Mouse (Mus musculus) hindbrain, embryonic 12.5 days (tissue): ENCODE data around the gene Prkacb. TPM values are rescaled to one million over a fixed set of nuclear protein-coding genes. Genes with fewer than 3 reads are reported as not detected.
"Not testable (repeated sequence)": the region's sequence is repeated elsewhere in the genome, so short reads cannot be mapped to it uniquely, and the experiment has no call there.

Source experiments
- ATAC-seq: fragments of 200-750 bp; cut with Nextera tagmentation; 2 replicates; pipeline ENCODE4 v1.8.0; 2017; ENCODE audit warnings: moderate TSS enrichment; ENCODE audit not compliant: low FRiP score
- H3K27ac ChIP-seq: fragments of 300-500 bp; sonication (generic); 2 replicates; pipeline ENCODE4 v1.5.1; 2016; ENCODE audit warnings: mild to moderate bottlenecking
- H3K27me3 ChIP-seq: fragments of 300-500 bp; sonication (generic); 2 replicates; pipeline ENCODE4 v1.6.1; 2016; ENCODE audit warnings: mild to moderate bottlenecking
- H3K36me3 ChIP-seq: fragments of 300-500 bp; sonication (generic); 2 replicates; pipeline ENCODE4 v1.6.1; 2016; ENCODE audit warnings: mild to moderate bottlenecking
- H3K4me1 ChIP-seq: fragments of 300-500 bp; sonication (generic); 2 replicates; pipeline ENCODE4 v1.6.1; 2016
- H3K4me2 ChIP-seq: fragments of 300-500 bp; sonication (generic); replicated peaks from 2 replicates; pipeline ENCODE4 v1.6.1; 2016; ENCODE audit warnings: mild to moderate bottlenecking
- H3K4me3 ChIP-seq: fragments of 300-500 bp; sonication (generic); 2 replicates; pipeline ENCODE4 v1.5.1; 2016; ENCODE audit warnings: mild to moderate bottlenecking
- H3K9ac ChIP-seq: fragments of 300-500 bp; sonication (generic); 2 replicates; pipeline ENCODE4 v1.6.1; 2016; ENCODE audit warnings: mild to moderate bottlenecking, moderate library complexity
- H3K9me3 ChIP-seq: fragments of 300-500 bp; sonication (generic); replicated peaks from 2 replicates; pipeline ENCODE4 v1.6.1; 2016; ENCODE audit warnings: mild to moderate bottlenecking
- WGBS: fragments of 180-500 bp; shearing (Covaris S2); methylation state at CpG from one replicate; pipeline ENCODE4 v1.1.7; 2016; 5-methylcytosine and 5-hydroxymethylcytosine counted together
- polyA plus RNA-seq: library from polyadenylated mRNA; unstranded; fragments of >200 nt; fragmentation: Nextera tagmentation; extraction: Ambion mirVana; gene quantifications from 2 replicates; pipeline ENCODE4 v1.2.1, GENCODE M21; 2016

Gene Prkacb
- polyA plus RNA-seq, 1 experiment from 2014 or later = 102 TPM

DNA sequence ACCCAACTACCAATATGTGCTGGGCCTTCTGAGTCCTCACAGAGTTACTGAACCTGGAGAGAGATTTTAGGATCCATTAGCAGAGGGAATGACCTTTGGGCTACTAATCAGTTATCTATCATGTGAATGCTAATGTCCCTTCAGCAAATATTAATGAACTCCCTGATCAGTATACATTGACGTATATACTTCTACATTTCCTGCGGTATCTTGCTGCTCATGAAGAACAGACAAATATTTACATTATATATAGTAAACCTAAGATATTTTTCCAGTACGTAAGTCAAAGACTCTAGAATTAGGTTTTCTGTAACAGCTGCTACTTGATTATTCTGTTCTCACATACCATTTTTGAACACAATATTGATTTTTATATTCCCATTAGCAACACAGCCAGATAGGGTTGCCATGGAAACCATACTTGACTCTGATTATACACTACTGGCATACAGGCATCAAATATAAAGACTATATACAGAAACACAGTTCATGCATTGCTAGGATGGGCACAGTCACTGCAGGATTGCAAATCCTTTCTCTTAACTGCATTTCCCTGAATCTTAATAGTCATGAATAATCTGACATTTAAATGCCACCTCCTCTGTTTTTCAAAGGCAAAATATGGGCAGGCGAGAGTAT, 71.1 kb downstream of the Prkacb start:
- Histone ChIP-seq H3K4me3 (no peak overlapping the region), H3K9me3 (no peaks in the 10 kb centered on the region), H3K27ac (no peak overlapping the region), H3K9ac (no peak overlapping the region), H3K4me2 (no peak overlapping the region), H3K27me3 (no peaks in the 10 kb centered on the region), H3K36me3 (peaks cover 59% of the 10 kb centered on the region), H3K4me1 (no peaks in the 10 kb centered on the region)
- 93% methylated on average over 4 of the region's 4 CpGs for WGBS
- ATAC-seq = no peak

DNA sequence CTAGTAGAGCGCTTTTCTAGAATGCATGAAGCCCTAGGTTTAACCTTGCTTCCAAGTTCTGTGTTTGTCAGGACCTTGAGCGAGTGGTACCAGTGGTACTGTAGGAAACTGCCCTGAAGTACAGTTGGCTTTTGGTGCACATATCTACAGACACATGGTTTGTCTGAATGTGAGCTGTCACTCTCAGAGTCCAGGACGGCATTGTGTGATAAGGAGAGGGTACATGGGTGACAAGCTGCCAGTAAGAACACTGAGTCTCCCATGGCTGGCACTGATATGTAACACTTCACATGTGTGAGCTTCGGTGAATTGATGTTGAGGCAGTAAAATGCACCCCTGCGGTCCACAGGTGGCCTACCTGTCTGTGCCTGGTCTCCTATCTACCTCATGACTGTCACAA, 71.6 kb downstream of the Prkacb start:
- WGBS = 87% methylated on average over 5 of the region's 5 CpGs
- Histone ChIP-seq H3K36me3 (peaks cover 60% of the 10 kb centered on the region), H3K4me2 (no peak overlapping the region), H3K9me3 (no peaks in the 10 kb centered on the region), H3K27ac (no peak overlapping the region), H3K27me3 (no peaks in the 10 kb centered on the region), H3K4me3 (no peak overlapping the region), H3K9ac (no peak overlapping the region), H3K4me1 (no peaks in the 10 kb centered on the region)
- ATAC-seq = no peak

- H3K4me3 ChIP-seq, H3K27ac ChIP-seq, H3K4me1 ChIP-seq, H3K4me2 ChIP-seq, H3K27me3 ChIP-seq, H3K9me3 ChIP-seq, ATAC-seq, H3K9ac ChIP-seq: not testable (repeated sequence)
- WGBS = 92% methylated on average over 6 of the region's 6 CpGs
- H3K36me3 ChIP-seq = peaks cover 68% of the 10 kb centered on the region
Observed at GRCm38 (mm10) chr3:146736186-146736585, 76.6 kb downstream of the Prkacb start.

GRCm38 (mm10) chr3:146735657-146736056, 77.1 kb downstream of the Prkacb start:
- H3K36me3 ChIP-seq = peaks cover 63% of the 10 kb centered on the region
- WGBS = 81% methylated on average over 3 of the region's 3 CpGs
- ATAC-seq = no peak

DNA sequence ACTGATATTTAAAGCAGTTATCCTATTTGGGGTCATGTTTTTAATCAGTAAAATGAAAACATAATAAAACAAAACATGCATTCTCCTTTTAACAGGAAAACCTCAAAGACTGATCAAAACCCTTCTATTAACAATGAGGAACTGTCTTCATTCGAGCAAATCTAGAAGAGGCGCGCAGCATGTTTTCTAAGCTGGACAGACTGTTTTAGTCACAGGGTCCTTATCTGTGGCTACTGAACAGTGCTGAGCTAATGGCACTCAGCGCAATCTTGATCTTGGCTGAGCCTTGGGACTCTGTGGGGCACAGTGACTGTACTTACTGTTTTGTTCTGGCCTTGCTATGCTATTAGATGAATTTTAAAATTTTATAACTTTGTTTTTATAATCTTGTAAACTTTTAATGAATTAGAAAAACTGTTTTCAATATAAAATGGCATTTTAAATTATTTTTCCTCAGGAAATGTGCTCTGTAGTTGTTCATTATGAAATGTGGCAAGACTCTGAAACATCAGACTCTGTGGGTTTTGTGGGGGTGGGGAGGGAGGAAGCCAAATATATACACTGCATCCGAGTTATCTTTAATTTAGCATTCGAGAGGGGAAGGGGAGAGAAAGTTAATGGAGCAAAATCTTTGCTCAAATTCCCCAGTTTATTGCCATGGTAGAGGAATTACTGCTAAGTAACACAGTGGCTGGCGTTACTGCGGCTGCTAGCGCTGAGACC, 77.7 kb downstream of the Prkacb start:
- WGBS = 92% methylated on average over 9 of the region's 9 CpGs
- Histone ChIP-seq H3K4me3 (no peak overlapping the region), H3K36me3 (peaks cover 62% of the 10 kb centered on the region), H3K27me3 (no peaks in the 10 kb centered on the region), H3K9me3 (no peaks in the 10 kb centered on the region), H3K27ac (no peak overlapping the region), H3K4me1 (no peaks in the 10 kb centered on the region), H3K9ac (no peak overlapping the region), H3K4me2 (no peak overlapping the region)
- no peak for ATAC-seq

More at GRCm38 (mm10) chr3:146735657-146736056, 77.1 kb downstream of the Prkacb start:
- no peak overlapping the region for H3K4me2 ChIP-seq
- no peak overlapping the region for H3K27ac ChIP-seq
- no peaks in the 10 kb centered on the region for H3K27me3 ChIP-seq
- no peak overlapping the region for H3K4me3 ChIP-seq
- no peaks in the 10 kb centered on the region for H3K4me1 ChIP-seq
- H3K9ac ChIP-seq = no peak overlapping the region
- no peaks in the 10 kb centered on the region for H3K9me3 ChIP-seq

DNA sequence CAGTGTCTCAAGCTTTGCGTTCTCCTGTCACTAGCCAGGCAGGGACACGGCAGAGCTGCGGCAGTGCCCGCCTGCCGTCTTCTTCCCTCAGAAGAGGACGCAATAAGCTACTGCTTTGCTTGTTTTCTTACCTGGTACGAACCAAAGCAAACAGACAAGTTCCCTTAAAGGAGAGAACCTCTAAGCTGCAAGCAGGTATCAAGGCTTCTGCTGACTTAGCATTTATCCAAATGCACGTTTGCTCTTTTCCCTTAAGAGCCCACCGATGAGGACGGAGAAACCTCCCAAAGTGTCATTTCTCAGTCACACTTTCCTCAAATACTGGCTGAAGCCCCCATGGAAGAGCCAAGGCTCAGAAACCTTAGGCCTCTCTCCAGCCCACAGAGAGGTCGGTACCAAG, 81.3 kb downstream of the Prkacb start:
- H3K36me3 ChIP-seq = peaks cover 58% of the 10 kb centered on the region
- WGBS = 95% methylated on average over 11 of the region's 11 CpGs
- no peak overlapping the region for H3K4me2 ChIP-seq
- no peak overlapping the region for H3K27ac ChIP-seq
- H3K27me3 ChIP-seq = no peaks in the 10 kb centered on the region
- H3K9ac ChIP-seq = no peak overlapping the region
- H3K9me3 ChIP-seq = no peaks in the 10 kb centered on the region
- no peaks in the 10 kb centered on the region for H3K4me1 ChIP-seq
- no peak overlapping the region for H3K4me3 ChIP-seq
- no peak for ATAC-seq

DNA sequence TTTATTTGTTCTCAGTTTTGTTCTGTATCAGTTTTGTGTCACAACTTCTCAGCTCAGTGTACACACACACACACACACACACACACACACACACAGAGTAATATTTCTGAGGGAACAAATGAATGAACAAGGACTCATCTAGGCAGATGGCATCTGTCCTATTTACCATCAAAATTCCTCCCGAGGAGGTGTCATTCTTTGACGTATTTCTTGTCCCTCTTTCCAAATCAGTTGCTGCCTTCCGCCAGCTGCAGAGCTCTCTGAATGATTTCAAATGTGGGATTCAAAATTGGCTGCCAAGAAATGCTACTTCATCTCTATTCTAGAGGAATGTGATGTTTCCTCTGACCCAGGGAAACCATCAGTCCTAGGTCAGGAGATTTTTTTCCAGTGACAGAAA, 89.8 kb downstream of the Prkacb start:
- ATAC-seq = no peak
- Histone ChIP-seq H3K4me2 (no peak overlapping the region), H3K4me1 (no peaks in the 10 kb centered on the region), H3K27ac (no peak overlapping the region), H3K4me3 (no peak overlapping the region), H3K27me3 (no peaks in the 10 kb centered on the region), H3K36me3 (peaks cover 19% of the 10 kb centered on the region), H3K9ac (no peak overlapping the region), H3K9me3 (0 out of 2 replicates have a peak, but pooled peaks cover 4% of the 10 kb centered on the region)
- WGBS = 63% methylated on average over 3 of the region's 3 CpGs

- no peak for ATAC-seq
Observed at GRCm38 (mm10) chr3:146719696-146720095, 93.1 kb downstream of the Prkacb start.

DNA sequence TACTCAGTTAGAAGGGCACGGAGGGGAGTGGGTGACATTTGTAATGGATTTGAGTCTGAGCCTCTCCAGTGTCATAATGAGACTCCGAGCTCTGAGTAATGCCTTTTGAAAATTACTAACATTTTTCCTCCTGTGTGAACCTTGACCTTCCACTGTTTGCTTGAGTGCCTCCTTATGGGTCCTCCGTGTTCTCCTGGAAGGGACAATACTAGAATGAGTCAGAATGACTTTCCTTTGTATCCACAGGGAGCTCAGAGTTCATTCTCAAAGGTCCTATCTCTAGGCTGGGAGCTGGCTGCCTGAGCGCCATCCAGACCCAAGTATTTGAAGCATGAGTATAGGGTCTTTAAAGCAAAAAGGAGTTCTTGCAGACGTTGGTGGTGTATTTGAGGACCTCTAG, 94.5 kb downstream of the Prkacb start:
- no peaks in the 10 kb centered on the region for H3K36me3 ChIP-seq
- no peak for ATAC-seq
- no peaks in the 10 kb centered on the region for H3K9me3 ChIP-seq
- H3K4me3 ChIP-seq = no peak overlapping the region
- no peak overlapping the region for H3K9ac ChIP-seq
- WGBS = 60% methylated on average over 5 of the region's 5 CpGs
- no peak overlapping the region for H3K27ac ChIP-seq
- no peaks in the 10 kb centered on the region for H3K27me3 ChIP-seq
- no peak overlapping the region for H3K4me2 ChIP-seq
- H3K4me1 ChIP-seq = no peaks in the 10 kb centered on the region

More at GRCm38 (mm10) chr3:146719696-146720095, 93.1 kb downstream of the Prkacb start:
- no peak overlapping the region for H3K4me2 ChIP-seq
- WGBS = 75% methylated on average over 4 of the region's 4 CpGs
- no peaks in the 10 kb centered on the region for H3K9me3 ChIP-seq
- H3K4me3 ChIP-seq = no peak overlapping the region
- H3K9ac ChIP-seq = no peak overlapping the region
- no peaks in the 10 kb centered on the region for H3K27me3 ChIP-seq
- no peaks in the 10 kb centered on the region for H3K4me1 ChIP-seq
- H3K27ac ChIP-seq = no peak overlapping the region
- no peaks in the 10 kb centered on the region for H3K36me3 ChIP-seq

DNA sequence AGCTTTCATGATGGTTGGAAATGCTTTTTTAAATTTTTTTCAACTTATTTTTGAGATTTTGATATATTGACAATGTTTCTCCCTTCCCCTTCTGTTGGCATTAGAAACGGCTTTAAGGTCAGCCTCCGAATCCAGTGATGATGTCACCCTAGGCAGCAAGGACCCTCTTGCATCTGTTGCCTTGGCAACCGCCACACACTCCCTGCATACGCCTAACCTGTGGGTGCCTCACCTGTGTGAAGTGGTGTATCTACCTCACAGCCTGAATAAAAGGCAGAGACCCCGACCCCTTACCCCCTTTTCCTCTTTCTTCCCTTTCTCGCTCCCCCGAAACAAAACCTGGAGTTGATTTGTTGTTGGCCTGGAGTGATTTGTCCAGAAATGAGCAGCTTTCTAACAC, 100.5 kb downstream of the Prkacb start:
- Histone ChIP-seq H3K27ac (no peak overlapping the region), H3K27me3 (no peaks in the 10 kb centered on the region), H3K9me3 (no peaks in the 10 kb centered on the region), H3K4me3 (no peak overlapping the region), H3K36me3 (no peaks in the 10 kb centered on the region), H3K4me2 (no peak overlapping the region), H3K9ac (no peak overlapping the region), H3K4me1 (no peaks in the 10 kb centered on the region)
- WGBS = 77% methylated on average over 7 of the region's 7 CpGs
- no peak for ATAC-seq

- no peak for ATAC-seq
- Histone ChIP-seq H3K4me1 (no peaks in the 10 kb centered on the region), H3K27me3 (no peaks in the 10 kb centered on the region), H3K9ac (no peak overlapping the region), H3K9me3 (no peaks in the 10 kb centered on the region), H3K4me2 (no peak overlapping the region), H3K36me3 (no peaks in the 10 kb centered on the region), H3K4me3 (no peak overlapping the region), H3K27ac (no peak overlapping the region)
- 62% methylated on average over 6 of the region's 6 CpGs for WGBS
Observed at GRCm38 (mm10) chr3:146711559-146711958, 101.2 kb downstream of the Prkacb start.

DNA sequence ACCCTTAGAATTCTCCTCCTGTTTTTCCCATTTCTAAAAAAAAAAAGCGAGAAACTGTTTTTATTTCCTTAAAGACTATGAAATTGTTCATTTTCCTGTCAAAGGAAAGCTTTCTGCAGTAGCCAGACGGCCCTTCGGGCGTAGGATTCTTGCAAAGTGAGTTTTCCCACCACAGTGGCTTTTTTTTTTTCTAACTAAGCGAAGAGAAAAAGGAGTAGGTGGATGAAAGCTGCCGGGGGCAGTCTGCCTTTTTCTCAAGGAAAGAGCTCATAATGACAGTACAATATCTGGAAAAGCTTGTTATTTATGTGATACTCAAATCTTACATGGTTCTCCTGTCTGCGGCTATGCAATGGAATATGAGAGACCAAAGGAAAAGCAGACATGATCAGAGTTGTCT, 101.7 kb downstream of the Prkacb start:
- Histone ChIP-seq H3K4me3 (no peak overlapping the region), H3K4me1 (no peaks in the 10 kb centered on the region), H3K9me3 (no peaks in the 10 kb centered on the region), H3K9ac (no peak overlapping the region), H3K27me3 (no peaks in the 10 kb centered on the region), H3K4me2 (no peak overlapping the region), H3K36me3 (no peaks in the 10 kb centered on the region), H3K27ac (no peak overlapping the region)
- WGBS = 79% methylated on average over 7 of the region's 7 CpGs
- no peak for ATAC-seq

DNA sequence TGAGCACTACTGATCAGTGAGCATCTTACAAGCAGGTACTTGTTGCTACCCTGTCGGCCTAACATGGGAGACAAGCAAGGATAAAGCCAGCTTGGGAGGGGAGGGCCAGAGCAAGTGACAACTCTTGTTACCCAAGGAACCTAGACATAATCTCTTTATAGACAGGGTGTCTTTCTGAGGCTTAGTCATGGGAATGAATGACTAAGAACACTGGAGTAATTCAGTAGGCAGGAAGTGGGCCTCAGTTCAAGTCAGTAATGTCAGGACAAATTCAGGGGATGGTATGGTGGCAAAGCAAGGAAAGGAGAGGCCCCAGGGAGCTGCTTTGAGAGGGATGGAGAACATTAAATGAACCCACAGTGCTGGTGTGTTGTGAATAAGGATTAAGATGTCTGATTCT, 103.7 kb downstream of the Prkacb start:
- Histone ChIP-seq H3K9me3 (no peaks in the 10 kb centered on the region), H3K27me3 (no peaks in the 10 kb centered on the region), H3K9ac (no peak overlapping the region), H3K4me2 (no peak overlapping the region), H3K36me3 (no peaks in the 10 kb centered on the region), H3K27ac (no peak overlapping the region), H3K4me3 (no peak overlapping the region), H3K4me1 (no peaks in the 10 kb centered on the region)
- ATAC-seq = no peak
- WGBS = 72% methylated on average over 1 of the region's 1 CpGs
